ENCODE assay signal across 8 mouse cellular contexts in the genomic region with DNA sequence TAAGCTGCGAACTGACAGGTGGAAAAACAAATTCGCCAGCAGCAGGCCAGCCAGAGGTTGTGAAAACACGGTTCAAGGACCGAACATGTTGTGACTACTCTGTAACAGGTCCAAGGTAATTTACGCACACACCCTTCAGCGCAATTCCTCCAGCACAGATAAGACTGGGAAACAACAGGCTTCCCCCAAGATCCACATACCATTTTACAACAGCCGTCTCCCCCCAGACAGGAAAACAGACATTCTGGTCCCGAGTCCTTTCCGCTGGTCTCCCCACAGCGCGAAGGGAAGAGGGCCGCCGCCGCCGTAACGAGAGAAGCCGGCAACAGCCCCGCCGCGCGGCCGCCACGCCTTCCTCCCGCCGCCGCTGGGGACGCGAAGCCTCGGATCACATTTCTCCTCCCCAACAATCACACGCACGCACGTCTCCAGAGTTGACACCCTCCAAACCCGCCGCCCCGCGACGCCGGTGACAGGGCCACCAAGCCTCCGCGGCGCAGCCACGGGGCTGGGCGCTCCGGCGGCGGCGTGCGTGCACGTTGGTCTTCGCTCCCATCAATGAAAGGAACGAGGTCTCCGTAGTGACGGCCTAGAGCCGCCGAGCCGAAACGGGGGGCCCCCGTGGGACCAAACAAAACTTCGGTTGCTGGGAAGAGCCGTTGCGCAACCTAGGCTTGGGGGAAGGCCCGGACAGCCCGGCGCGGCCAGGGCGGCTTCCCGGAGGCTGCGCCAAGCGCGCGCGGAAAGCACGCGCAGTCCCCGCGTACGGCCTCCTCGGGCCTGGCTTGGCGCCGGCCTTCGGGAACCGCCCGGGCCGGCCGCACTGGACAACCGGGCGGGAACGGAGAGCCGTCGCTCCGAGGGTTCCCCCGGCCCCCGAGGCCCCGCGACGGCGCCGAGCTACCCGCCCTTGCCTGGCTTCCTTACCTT. TPM values are rescaled to one million over a fixed set of nuclear protein-coding genes. Genes with fewer than 3 reads are reported as not detected.
DNase-seq lines count a peak whose midpoint lies in the region; ATAC-seq and TF ChIP-seq lines count a peak whose summit lies in the region.

No protein-coding gene starts in this region.

- peak overlapping the region; percentile 50 for H3K27ac ChIP-seq in ES-E14 (ENCODE audit: insufficient read depth, low read depth, low read length, poor library complexity, severe bottlenecking)
- H3K27ac ChIP-seq in forebrain, embryonic 13.5 days, result peak overlapping the region; percentile 99
- H3K27ac ChIP-seq in liver, postnatal 0 days (ENCODE audit: low read depth), result peak overlapping the region; percentile 100
- H3K27ac ChIP-seq in neural tube, embryonic 13.5 days (replicated peaks), result peak overlapping the region; percentile 100

- H3K27me3 ChIP-seq in forebrain, embryonic 13.5 days, result 0 out of 2 replicates have a peak, but pooled peaks cover 5% of the 10 kb centered on the region
- no peaks in the 10 kb centered on the region for H3K27me3 ChIP-seq in liver, postnatal 0 days (ENCODE audit: insufficient read depth, low read length)
- H3K27me3 ChIP-seq in neural tube, embryonic 13.5 days, result no peaks in the 10 kb centered on the region; the same call in 1 of the 2 replicates

- H3K9ac ChIP-seq in ES-E14 (ENCODE audit: insufficient read depth, low read depth, low read length, poor library complexity, severe bottlenecking), result peak overlapping the region; percentile 97
- peak overlapping the region; percentile 98 for H3K9ac ChIP-seq in forebrain, embryonic 13.5 days
- peak overlapping the region; percentile 100 for H3K9ac ChIP-seq in liver, postnatal 0 days (replicated peaks)
- peak overlapping the region; percentile 99 for H3K9ac ChIP-seq in neural tube, embryonic 13.5 days

- peak overlapping the region; percentile 81 for H3K4me2 ChIP-seq in forebrain, embryonic 13.5 days
- H3K4me2 ChIP-seq in liver, postnatal 0 days (ENCODE audit: low read depth, low read length), result peak overlapping the region; percentile 78
- H3K4me2 ChIP-seq in neural tube, embryonic 13.5 days, result peak overlapping the region; percentile 77

- TF ChIP-seq CTCF in liver, postnatal 0 days (IDR thresholded peaks at IDR 0.05; ENCODE audit: low read depth), result peak; percentile 46

- ATAC-seq in cerebellum, adult (ENCODE audit: insufficient number of reproducible peaks, low FRiP score, low TSS enrichment), result peak; percentile 82
- ATAC-seq in forebrain, embryonic 13.5 days, result peak; percentile 75
- peak; percentile 75 for ATAC-seq in liver, postnatal 0 days
- ATAC-seq in neural tube, embryonic 13.5 days (ENCODE audit: low read depth), result peak; percentile 80

- in situ Hi-C loops in ES-E14 (cut with MboI; ENCODE audit: low sequenced_read_pairs in 2 of 2, unreplicated experiment in 2 of 2), result no loop called here

- H3K36me3 ChIP-seq in ES-E14 (ENCODE audit: control insufficient read depth, insufficient read depth, low read length, poor library complexity, severe bottlenecking), result no peaks in the 10 kb centered on the region
- no peaks in the 10 kb centered on the region for H3K36me3 ChIP-seq in forebrain, embryonic 13.5 days (ENCODE audit: poor library complexity, severe bottlenecking)
- no peaks in the 10 kb centered on the region for H3K36me3 ChIP-seq in liver, postnatal 0 days (replicated peaks; ENCODE audit: insufficient read depth, low read length)
- H3K36me3 ChIP-seq in neural tube, embryonic 13.5 days, result no peaks in the 10 kb centered on the region

- H3K4me1 ChIP-seq in ES-E14 (ENCODE audit: control insufficient read depth in 2 of 2, insufficient read depth in 2 of 2, low read length in 2 of 2, poor library complexity in 1 of 2), result peaks cover 2 to 7% of the 10 kb centered on the region in 2 experiments; a peak in 2 of 4 replicates
- H3K4me1 ChIP-seq in forebrain, embryonic 13.5 days, result peaks cover 9% of the 10 kb centered on the region
- H3K4me1 ChIP-seq in liver, postnatal 0 days (ENCODE audit: insufficient read depth), result peaks cover 17% of the 10 kb centered on the region; the same call in 1 of the 2 replicates
- H3K4me1 ChIP-seq in neural tube, embryonic 13.5 days (replicated peaks), result peaks cover 23% of the 10 kb centered on the region

- DNase-seq in ES-E14 (ENCODE audit: low read depth, low spot score), result peak; percentile 59
- peak; percentile 88 to 89 for DNase-seq in heart, postnatal 10 days
- DNase-seq in layer of hippocampus, adult 11-12 months (ENCODE audit: low spot score), result peak; percentile 85
- peak; percentile 87 for DNase-seq in liver, postnatal 0 days
- DNase-seq in testis, postnatal 10 days (ENCODE audit: low spot score), result peak; percentile 80

- no peak for TF ChIP-seq EP300 in liver, postnatal 0 days (IDR thresholded peaks at IDR 0.05; ENCODE audit: low read depth)

- intact Hi-C loops in heart, postnatal 10 days (cut with DNase I), result loop anchor here (2.0 kb wide), 1 partner anchor 24 kb away; no protein-coding TSS in a partner anchor

- peak overlapping the region; percentile 96 to 97 for H3K4me3 ChIP-seq in ES-E14 (ENCODE audit: insufficient read depth in 1 of 2, low read depth in 1 of 2, low read length in 2 of 2, poor library complexity in 1 of 2, severe bottlenecking in 1 of 2)
- peak overlapping the region; percentile 89 for H3K4me3 ChIP-seq in forebrain, embryonic 13.5 days
- peak overlapping the region; percentile 96 for H3K4me3 ChIP-seq in liver, postnatal 0 days (ENCODE audit: low read depth, low read length)
- peak overlapping the region; percentile 87 for H3K4me3 ChIP-seq in neural tube, embryonic 13.5 days

- no peaks in the 10 kb centered on the region for H3K9me3 ChIP-seq in ES-E14 (ENCODE audit: control insufficient read depth, insufficient read depth, low read depth, low read length)
- no peaks in the 10 kb centered on the region for H3K9me3 ChIP-seq in forebrain, embryonic 13.5 days (replicated peaks)
- H3K9me3 ChIP-seq in liver, postnatal 0 days (ENCODE audit: low read length), result no peaks in the 10 kb centered on the region
- no peaks in the 10 kb centered on the region for H3K9me3 ChIP-seq in neural tube, embryonic 13.5 days

- under 1% methylated on average over 88 of the region's 99 CpGs for WGBS in forebrain, embryonic 13.5 days
- WGBS in liver, postnatal 0 days (ENCODE audit: insufficient replicate concordance), result under 1% methylated on average over 93 of the region's 99 CpGs
- WGBS in neural tube, embryonic 13.5 days, result under 1% methylated on average over 99 of the region's 99 CpGs

TF ChIP-seq in ES-E14, 5 proteins besides CTCF, POLR2A, EP300 and RAD21:
- TF ChIP-seq CHD2 (IDR thresholded peaks at IDR 0.05; ENCODE audit: low read depth, low read length) (no peak), HCFC1 (IDR thresholded peaks at IDR 0.05; ENCODE audit: borderline replicate concordance, insufficient read depth, low read length) (peak; percentile 23; the same call in 1 of the 2 replicates), ZC3H11A (IDR thresholded peaks at IDR 0.05; ENCODE audit: borderline replicate concordance, low read depth, low read length) (no peak)

RNA-seq across cellular contexts. Expression of a gene that starts 1.0 kb away (rescaled TPM):
- 9.3 and 11.1 TPM in 2 replicates for total RNA-seq in ES-E14 (2012; rRNA removed)
- polyA plus RNA-seq in forebrain, embryonic 13.5 days (2015; fragmentation: Nextera tagmentation; extraction: Ambion mirVana), result 4.4 and 4.9 TPM in 2 replicates
- 100 to 1,000 TPM; 194 to 211 TPM for total RNA-seq in heart, postnatal 10 days (2021)
- polyA plus RNA-seq in liver, postnatal 0 days (2015; fragmentation: Nextera tagmentation; extraction: Ambion mirVana), result 6.0 and 6.3 TPM in 2 replicates
- polyA plus RNA-seq in neural tube, embryonic 13.5 days (2015; fragmentation: Nextera tagmentation; extraction: Ambion mirVana), result 7.6 and 9.3 TPM in 2 replicates

Comparison
In these comparisons a context has a peak if more than half of its experiments do, and no peak if none do; other contexts are left out.
1. Peak in every context shown above with its lines: DNase-seq, ATAC-seq, H3K4me3 ChIP-seq and H3K27ac ChIP-seq.
2. H3K27ac ChIP-seq: peak in every context shown above with its lines; median percentile 100 in liver, postnatal 0 days; 100 in neural tube, embryonic 13.5 days; 99 in forebrain, embryonic 13.5 days; 50 in ES-E14.